Mouse (Mus musculus) fibroblast of lung, adult 2 months (primary cell): Measurements from ENCODE around the gene 4933428G20Rik.

Source experiments
- DNase-seq: peaks from one replicate; pipeline ENCODE4 v3.0.0-alpha.2; 2011; ENCODE audit warnings: low read depth

4933428G20Rik gene

GRCm38 (mm10) chr11:97532950-97533582 is 32.9 kb upstream of the 4933428G20Rik start:
- DNase-seq: no peak

- DNase-seq: no peak
These were observed 32.2 kb upstream of the 4933428G20Rik start for GRCm38 (mm10) chr11:97532354-97532753.

GRCm38 (mm10) chr11:97531381-97532260 is 31.5 kb upstream of the 4933428G20Rik start:
- peak; percentile 45 for DNase-seq

GRCm38 (mm10) chr11:97530961-97531360 is 30.8 kb upstream of the 4933428G20Rik start:
- no peak for DNase-seq

GRCm38 (mm10) chr11:97530069-97530468 is 29.9 kb upstream of the 4933428G20Rik start:
- DNase-seq: no peak

- DNase-seq: no peak
These were observed 28.2 kb upstream of the 4933428G20Rik start for GRCm38 (mm10) chr11:97528282-97528808.

GRCm38 (mm10) chr11:97525313-97525712 is 25.2 kb upstream of the 4933428G20Rik start:
- DNase-seq: no peak

GRCm38 (mm10) chr11:97524306-97524705 is 24.2 kb upstream of the 4933428G20Rik start:
- DNase-seq: peak; percentile 54

- DNase-seq: peak; percentile 41
These were observed 23.7 kb upstream of the 4933428G20Rik start for GRCm38 (mm10) chr11:97523827-97524261.

- DNase-seq: no peak
These were observed 23.0 kb upstream of the 4933428G20Rik start for GRCm38 (mm10) chr11:97523107-97523506.

GRCm38 (mm10) chr11:97521741-97522474 is 21.8 kb upstream of the 4933428G20Rik start:
- no peak for DNase-seq

- DNase-seq: no peak
These were observed 20.4 kb upstream of the 4933428G20Rik start for GRCm38 (mm10) chr11:97520541-97520940.

- DNase-seq: no peak
These were observed 12.9 kb upstream of the 4933428G20Rik start for GRCm38 (mm10) chr11:97513066-97513465.

GRCm38 (mm10) chr11:97512511-97512910 is 12.4 kb upstream of the 4933428G20Rik start:
- no peak for DNase-seq

GRCm38 (mm10) chr11:97511661-97512369 is 11.7 kb upstream of the 4933428G20Rik start:
- DNase-seq: no peak

- no peak for DNase-seq
These were observed 11.0 kb upstream of the 4933428G20Rik start for GRCm38 (mm10) chr11:97510966-97511660.

- no peak for DNase-seq
These were observed 9.8 kb upstream of the 4933428G20Rik start for GRCm38 (mm10) chr11:97509715-97510485.

- no peak for DNase-seq
These were observed 8.9 kb upstream of the 4933428G20Rik start for GRCm38 (mm10) chr11:97509058-97509457.

- no peak for DNase-seq
These were observed 8.1 kb upstream of the 4933428G20Rik start for GRCm38 (mm10) chr11:97508198-97508597.

GRCm38 (mm10) chr11:97506331-97506730 is 6.2 kb upstream of the 4933428G20Rik start:
- DNase-seq: no peak
